Mouse (Mus musculus) Patski (cell line): ENCODE data around the gene Tmprss7. TPM values are rescaled to one million over a fixed set of nuclear protein-coding genes. Genes with fewer than 3 reads are reported as not detected.

Experiments
- ATAC-seq: fragments of 100-300 bp; one replicate; pipeline ENCODE4 v1.8.0; 2021
- CTCF ChIA-PET: fragments of 350-600 bp; sonication (Branson Sonifier 250); formaldehyde crosslinking; loops from one replicate; lab custom pipeline; 2022; ENCODE audit warnings: inconsistent platforms; lab: Charles Lee
- POLR2A ChIA-PET: fragments of 350-600 bp; sonication (Branson Sonifier 250); formaldehyde crosslinking; loops from one replicate; lab custom pipeline; 2022; ENCODE audit warnings: antibody characterized with exemption, inconsistent platforms; lab: Charles Lee
- DNase-seq: peaks from one replicate; pipeline ENCODE4 v3.0.0-alpha.2; 2011; ENCODE audit warnings: low read depth, low spot score
- H3K27me3 ChIP-seq: fragments of 371-371 bp; one replicate; pipeline ENCODE4 v1.5.1; 2021
- CTCF ChIP-seq: fragments of 100-300 bp; IDR thresholded peaks from one replicate; pipeline ENCODE4 v1.5.1; 2021
- in situ Hi-C: fragments of 300-500 bp; cut with MboI; formaldehyde crosslinking; loops from 3 replicates; pipeline ENCODE4 v1.11.1; 2018; ENCODE audit warnings: low pct_unique_long_range_greater_than_20kb, mixed read lengths
- polyA plus RNA-seq: library from polyadenylated mRNA; unstranded; gene quantifications from one replicate; pipeline ENCODE4 v1.2.3, GENCODE M21; 2021

Gene Tmprss7
- polyA plus RNA-seq, 1 experiment from 2014 or later = not detected

DNA sequence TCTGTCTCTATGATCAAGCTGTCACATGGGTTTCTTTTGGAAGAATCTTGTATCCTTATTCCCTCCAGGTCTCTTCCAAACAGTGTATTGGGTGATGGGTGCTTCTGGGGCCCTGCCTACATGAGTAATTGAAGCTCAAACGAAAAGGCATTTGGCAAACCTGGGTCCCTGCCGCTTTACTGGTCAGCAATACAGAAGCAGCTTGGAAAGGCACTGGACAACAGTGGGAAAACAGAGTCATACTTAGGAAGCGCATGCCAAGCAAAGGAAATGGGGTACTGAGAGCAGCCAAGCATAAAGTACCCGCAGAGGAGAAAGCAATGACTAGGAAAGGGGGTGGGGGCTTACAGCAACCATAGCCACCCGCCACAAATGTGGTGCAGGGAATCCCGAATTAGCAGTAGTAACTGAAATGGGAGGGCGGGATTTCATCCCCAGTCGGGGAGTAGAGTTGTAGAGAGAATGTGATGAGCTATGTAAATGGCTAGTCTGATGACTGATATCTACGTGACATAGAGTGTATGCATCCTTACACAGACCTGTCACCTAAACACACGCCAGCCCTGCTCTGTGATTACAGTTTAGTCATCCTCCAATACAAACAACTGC lies 26.7 kb upstream of the Tmprss7 start:
- ChIA-PET CTCF (interaction anchor here (1.1 to 1.2 kb wide), 2 partner anchors 13 to 254 kb away, joined by 3 read pairs; no protein-coding TSS in a partner anchor), POLR2A (no interaction called here)
- ATAC-seq (no peak), DNase-seq (no peak)
- in situ Hi-C loops = no loop called here
- TF ChIP-seq CTCF = no peak
- no peaks in the 10 kb centered on the region for H3K27me3 ChIP-seq

DNA sequence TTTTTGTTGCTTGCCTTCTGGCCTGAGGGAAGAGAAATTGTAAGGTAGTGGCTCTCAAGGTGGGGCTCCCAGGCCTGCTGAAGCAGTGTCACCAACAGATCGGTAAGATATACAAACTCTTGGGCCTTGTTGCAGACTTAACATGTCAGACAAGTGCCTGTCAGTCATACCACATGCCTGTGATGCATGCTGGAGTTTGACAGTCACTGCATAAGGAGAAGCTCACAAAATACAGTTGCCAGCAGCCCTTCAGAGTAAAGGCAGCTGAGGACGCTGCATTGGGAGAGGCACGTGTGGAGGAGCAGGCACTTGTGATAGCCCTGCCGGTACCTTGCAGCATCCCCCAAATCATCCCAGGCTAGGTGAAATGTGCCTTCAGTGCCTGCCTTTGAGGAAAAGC lies 24.8 kb upstream of the Tmprss7 start:
- ATAC-seq (no peak), DNase-seq (no peak)
- ChIA-PET CTCF (no interaction called here), POLR2A (no interaction called here)
- TF ChIP-seq CTCF = no peak
- H3K27me3 ChIP-seq = no peaks in the 10 kb centered on the region
- in situ Hi-C loops = loop anchor here (10.0 kb wide), 1 partner anchor 387 kb away; no protein-coding TSS in a partner anchor

DNA sequence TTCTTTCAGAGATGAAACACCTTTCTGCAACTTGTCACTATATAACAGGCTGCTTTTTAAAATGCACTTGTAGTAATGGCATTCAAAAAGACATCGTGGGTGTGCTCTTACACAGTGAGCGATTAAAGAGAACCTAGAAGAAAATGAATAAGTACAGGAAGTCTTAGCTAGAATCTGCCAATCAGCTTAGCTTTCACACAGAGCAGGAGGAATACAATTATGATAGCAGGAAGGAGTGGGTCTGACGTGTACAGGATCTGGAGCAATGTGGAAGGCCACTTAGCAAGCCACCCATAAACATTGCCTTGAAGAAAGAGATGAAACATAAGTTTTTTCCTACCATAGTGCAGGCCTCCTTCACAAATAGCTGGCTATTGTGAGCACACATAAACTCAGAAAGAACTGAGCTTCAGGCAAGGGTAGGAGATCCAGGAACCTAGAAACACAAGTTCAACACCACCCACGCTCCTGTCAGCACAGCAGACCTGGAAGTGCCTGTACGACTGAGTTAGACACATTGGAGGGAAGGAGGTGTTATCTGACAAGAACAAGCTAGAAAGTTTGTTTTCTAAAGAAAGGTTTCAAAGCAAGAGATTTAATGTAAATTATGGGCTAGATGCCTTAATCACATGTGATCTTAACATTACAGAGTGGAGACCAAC lies 21.2 kb upstream of the Tmprss7 start:
- in situ Hi-C loops = loop anchor here (10.0 kb wide), 1 partner anchor 390 kb away; no protein-coding TSS in a partner anchor
- no peak for ATAC-seq
- no peaks in the 10 kb centered on the region for H3K27me3 ChIP-seq
- CTCF ChIA-PET = interaction anchor here (1.2 to 1.5 kb wide), 3 partner anchors 15 to 30 kb away, joined by 3 to 6 read pairs (median 4); partner anchors contain the start of gene Abhd10
- TF ChIP-seq CTCF = no peak
- POLR2A ChIA-PET = no interaction called here
- DNase-seq = no peak

DNA sequence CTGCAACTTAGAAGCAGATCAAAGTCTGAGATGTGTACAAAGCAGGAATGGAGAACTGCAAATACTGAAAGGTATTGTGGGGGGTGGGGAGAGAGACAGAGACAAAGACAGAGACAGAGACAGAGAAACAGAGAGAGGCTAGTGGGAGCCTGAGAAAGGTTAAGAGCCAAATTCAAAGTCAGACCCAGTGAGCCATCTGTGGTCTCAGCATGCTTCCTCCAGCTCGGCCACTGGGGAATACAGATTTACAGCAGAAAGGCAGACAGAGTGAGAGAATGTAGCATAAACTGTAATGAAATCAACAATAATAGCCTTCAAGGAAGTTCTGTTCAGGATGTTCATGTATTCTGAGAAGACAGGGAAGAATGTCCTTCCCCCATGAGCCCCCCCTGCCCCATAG lies 20.4 kb upstream of the Tmprss7 start:
- ChIA-PET CTCF (no interaction called here), POLR2A (no interaction called here)
- DNase-seq (no peak), ATAC-seq (no peak)
- in situ Hi-C loops = loop anchor here (10.0 kb wide), 1 partner anchor 391 kb away; no protein-coding TSS in a partner anchor
- TF ChIP-seq CTCF = no peak
- H3K27me3 ChIP-seq = no peaks in the 10 kb centered on the region

DNA sequence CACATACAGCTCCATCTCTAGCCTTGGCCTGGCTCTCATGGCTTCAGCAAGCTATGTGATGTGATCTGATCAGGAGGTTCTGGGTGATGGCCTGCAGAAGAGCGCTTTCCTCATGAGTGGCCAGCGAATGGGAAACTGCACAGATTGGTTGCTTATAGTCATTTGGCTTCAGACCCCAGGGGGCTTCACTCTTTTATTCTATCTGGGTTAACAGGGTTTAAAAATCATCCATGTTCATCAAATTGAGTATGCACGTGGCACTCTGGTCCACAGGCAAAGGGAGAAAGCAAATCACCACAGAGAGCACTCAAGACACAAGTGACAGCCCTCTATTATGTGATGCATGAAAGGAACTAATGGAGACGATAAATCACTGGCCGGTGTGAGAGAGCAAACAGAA lies 19.8 kb upstream of the Tmprss7 start:
- ChIA-PET CTCF (interaction anchor here (1.1 kb wide), 1 partner anchor 310 kb away, joined by 3 read pairs; no protein-coding TSS in a partner anchor), POLR2A (interaction anchor here (0.7 kb wide), 1 partner anchor 258 kb away, joined by 5 read pairs; no protein-coding TSS in a partner anchor)
- ATAC-seq (no peak), DNase-seq (no peak)
- no peaks in the 10 kb centered on the region for H3K27me3 ChIP-seq
- in situ Hi-C loops = loop anchor here (10.0 kb wide), 1 partner anchor 392 kb away; no protein-coding TSS in a partner anchor
- no peak for TF ChIP-seq CTCF

DNA sequence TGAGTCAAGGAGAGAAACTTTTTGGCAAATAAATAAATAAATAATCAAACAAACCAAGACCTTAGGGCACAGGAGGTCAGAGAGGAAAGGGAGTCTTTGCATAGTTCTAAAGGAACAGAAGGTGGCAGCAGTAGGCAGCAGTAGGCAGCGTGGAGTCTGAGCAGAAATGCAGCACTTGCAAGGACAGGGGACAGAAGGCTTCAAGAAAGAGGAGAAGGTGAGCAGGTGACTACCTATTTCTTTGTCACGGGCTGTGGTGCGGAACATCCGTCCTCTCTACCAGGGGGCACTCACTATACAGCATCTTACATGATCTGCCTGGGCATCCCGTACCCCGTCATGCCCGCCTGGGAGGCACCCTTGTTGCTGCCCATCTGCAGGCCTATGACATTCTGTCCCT lies 17.8 kb upstream of the Tmprss7 start:
- ChIA-PET CTCF (no interaction called here), POLR2A (no interaction called here)
- in situ Hi-C loops = loop anchor here (10.0 kb wide), 1 partner anchor 394 kb away; no protein-coding TSS in a partner anchor
- H3K27me3 ChIP-seq = no peaks in the 10 kb centered on the region
- peak; percentile 74 for TF ChIP-seq CTCF
- peak; percentile 74 for ATAC-seq
- no peak for DNase-seq

DNA sequence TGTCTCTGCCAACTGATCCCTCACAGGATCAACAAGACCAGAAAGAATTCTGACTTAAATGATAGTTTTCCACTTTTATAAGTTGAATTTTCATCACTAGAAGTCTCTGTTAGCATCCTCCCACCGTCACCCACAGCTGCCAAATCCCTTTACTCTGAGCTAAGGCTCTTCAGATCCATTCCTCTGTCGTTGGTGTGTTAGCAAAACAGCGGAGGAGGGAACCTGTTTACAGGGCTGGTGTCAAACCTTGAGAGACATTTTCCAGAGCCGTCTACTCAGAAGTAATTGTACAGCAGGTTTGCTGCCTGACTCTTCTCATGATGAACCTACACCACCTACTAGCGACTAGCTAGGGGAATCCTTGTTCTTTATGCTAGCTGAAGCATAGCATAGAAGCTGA lies 5.8 kb upstream of the Tmprss7 start:
- ATAC-seq (no peak), DNase-seq (no peak)
- no peaks in the 10 kb centered on the region for H3K27me3 ChIP-seq
- ChIA-PET CTCF (interaction anchor here (0.8 to 1.7 kb wide), 3 partner anchors 9 to 399 kb away, joined by 3 to 5 read pairs (median 3); no protein-coding TSS in a partner anchor), POLR2A (no interaction called here)
- no peak for TF ChIP-seq CTCF
- in situ Hi-C loops = no loop called here

DNA sequence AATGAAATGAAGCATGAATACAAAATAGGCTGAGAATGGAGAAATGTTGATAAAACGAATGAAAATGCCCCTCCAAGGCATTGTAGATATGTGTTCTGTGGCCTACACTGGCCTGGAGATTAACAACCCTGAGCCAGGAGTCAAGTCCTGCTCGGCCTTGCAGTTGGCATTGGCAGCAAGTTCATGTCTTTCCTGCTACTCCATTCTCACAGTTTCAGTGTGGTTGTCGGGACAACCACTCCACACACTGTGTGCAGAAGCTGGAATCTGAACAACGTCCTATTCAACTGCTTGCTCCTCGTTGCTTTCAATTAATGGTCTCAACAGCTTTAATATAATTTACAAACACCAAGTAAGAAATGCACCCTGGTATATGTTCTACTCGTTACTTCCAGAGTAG lies 4.5 kb upstream of the Tmprss7 start:
- ChIA-PET CTCF (interaction anchor here (3.6 kb wide), 1 partner anchor 13 kb away, joined by 17 read pairs; no protein-coding TSS in a partner anchor), POLR2A (interaction anchor here (0.6 kb wide), 1 partner anchor 273 kb away, joined by 3 read pairs; no protein-coding TSS in a partner anchor)
- ATAC-seq = no peak
- in situ Hi-C loops = no loop called here
- TF ChIP-seq CTCF = no peak
- DNase-seq = no peak
- no peaks in the 10 kb centered on the region for H3K27me3 ChIP-seq

DNA sequence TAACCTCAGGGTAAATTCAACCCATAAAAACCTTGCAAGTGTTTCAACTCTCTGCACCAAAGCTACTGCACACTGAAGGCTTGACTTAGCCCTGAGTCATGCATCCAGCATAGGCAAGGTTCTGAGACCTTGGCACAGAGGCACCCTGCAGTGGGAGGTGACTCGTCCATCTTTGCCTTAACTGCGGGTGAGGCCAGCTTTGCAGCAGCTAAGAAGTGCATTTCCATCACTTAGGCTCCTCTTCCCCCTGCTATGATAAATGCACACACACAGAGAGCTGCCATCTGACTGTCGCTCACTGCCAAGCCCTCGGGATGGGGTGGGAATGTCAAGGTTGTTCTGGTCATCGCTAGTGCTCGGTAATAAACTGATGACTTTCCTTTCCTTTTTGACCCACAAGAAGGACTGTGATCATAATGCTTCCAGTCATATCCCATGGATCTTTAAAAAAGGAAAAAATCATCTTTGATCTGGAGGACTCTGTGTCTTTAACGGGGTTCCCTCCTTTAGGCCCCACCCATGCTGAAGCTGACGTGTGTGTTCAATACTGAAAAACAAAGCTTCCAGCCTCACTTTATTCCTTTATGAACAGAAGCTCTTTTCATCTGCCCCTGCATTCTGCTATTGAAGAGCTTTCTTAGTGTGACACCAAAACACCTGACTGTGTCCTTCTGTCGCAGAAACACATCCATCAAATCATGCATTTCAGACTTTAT lies 2.1 kb upstream of the Tmprss7 start:
- in situ Hi-C loops = no loop called here
- ChIA-PET POLR2A (no interaction called here), CTCF (interaction anchor here (0.9 to 3.6 kb wide), 3 partner anchors 8 to 20 kb away, joined by 3 to 17 read pairs (median 5); no protein-coding TSS in a partner anchor)
- DNase-seq (no peak), ATAC-seq (peak; percentile 26)
- no peaks in the 10 kb centered on the region for H3K27me3 ChIP-seq
- TF ChIP-seq CTCF = no peak

DNA sequence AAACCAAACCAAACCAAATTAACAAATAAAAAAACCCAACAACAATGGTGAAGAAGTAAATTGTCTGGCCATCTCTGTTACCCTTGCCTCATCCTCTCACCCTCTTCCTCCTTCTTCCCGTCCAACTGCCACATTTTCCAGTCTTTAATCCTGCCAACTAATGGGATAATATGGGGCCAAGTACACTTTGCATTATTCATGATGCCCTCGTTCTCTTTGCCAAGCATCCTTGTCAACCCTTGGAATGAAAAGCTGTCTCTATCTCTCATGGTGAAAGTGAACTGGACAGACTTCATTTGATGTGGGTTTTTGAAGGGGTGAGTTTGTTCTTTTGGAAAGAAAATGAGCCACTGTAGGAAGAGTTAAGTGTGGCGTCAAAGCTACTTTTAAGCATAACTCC lies 607 bp downstream of the Tmprss7 start:
- ChIA-PET POLR2A (no interaction called here), CTCF (interaction anchor here (1.5 kb wide), 1 partner anchor 8 kb away, joined by 8 read pairs; no protein-coding TSS in a partner anchor)
- in situ Hi-C loops = no loop called here
- ATAC-seq = no peak
- no peak for TF ChIP-seq CTCF
- no peaks in the 10 kb centered on the region for H3K27me3 ChIP-seq
- no peak for DNase-seq
